Mouse (Mus musculus) cerebellum, adult 9-11 months (tissue): ENCODE results near the gene Pla2g2f.
A peak's percentile ranks its signal among the peaks of the same experiment; 100 is the strongest.

ENCODE experiments used
- DNase-seq: peaks from one replicate; pipeline ENCODE4 v3.0.0; 2022

Pla2g2f gene

GRCm38 (mm10) chr4:138755983-138756382 lies 1.4 kb downstream of the Pla2g2f start:
- no peak for DNase-seq

- DNase-seq, result no peak
These were observed 2.0 kb downstream of the Pla2g2f start for GRCm38 (mm10) chr4:138755439-138755838.

GRCm38 (mm10) chr4:138754432-138754831 lies 3.0 kb downstream of the Pla2g2f start:
- DNase-seq, result no peak

- no peak for DNase-seq
These were observed 3.8 kb downstream of the Pla2g2f start for GRCm38 (mm10) chr4:138753608-138754007.

- DNase-seq, result no peak
These were observed 4.8 kb downstream of the Pla2g2f start for GRCm38 (mm10) chr4:138752603-138753002.

GRCm38 (mm10) chr4:138748369-138749072 lies 8.9 kb downstream of the Pla2g2f start:
- peak; percentile 50 for DNase-seq

- DNase-seq, result no peak
These were observed 9.6 kb downstream of the Pla2g2f start for GRCm38 (mm10) chr4:138747851-138748250.

- no peak for DNase-seq
These were observed 10.6 kb downstream of the Pla2g2f start for GRCm38 (mm10) chr4:138746866-138747265.

- DNase-seq, result no peak
These were observed 11.5 kb downstream of the Pla2g2f start for GRCm38 (mm10) chr4:138745884-138746283.

- DNase-seq, result peak; percentile 50
These were observed 18.1 kb downstream of the Pla2g2f start for GRCm38 (mm10) chr4:138739136-138739851.

- no peak for DNase-seq
These were observed 20.4 kb downstream of the Pla2g2f start, which contains the start of gene Ubxn10 for GRCm38 (mm10) chr4:138737031-138737430. Gene Ubxn10, minus strand, starts transcription at chr4:138737167.

GRCm38 (mm10) chr4:138734863-138735262 lies 22.6 kb downstream of the Pla2g2f start:
- DNase-seq, result no peak

GRCm38 (mm10) chr4:138734105-138734504 lies 23.3 kb downstream of the Pla2g2f start:
- DNase-seq, result no peak

- DNase-seq, result no peak
These were observed 28.3 kb downstream of the Pla2g2f start for GRCm38 (mm10) chr4:138729018-138729703.

GRCm38 (mm10) chr4:138725751-138726150 lies 31.7 kb downstream of the Pla2g2f start:
- no peak for DNase-seq

GRCm38 (mm10) chr4:138725127-138725461 lies 32.3 kb downstream of the Pla2g2f start:
- peak; percentile 49 for DNase-seq

- DNase-seq, result no peak
These were observed 32.9 kb downstream of the Pla2g2f start, which contains the start of gene Pla2g2c for GRCm38 (mm10) chr4:138724354-138725126. Gene Pla2g2c, plus strand, starts transcription at chr4:138724792.

- DNase-seq, result no peak
These were observed 33.7 kb downstream of the Pla2g2f start for GRCm38 (mm10) chr4:138723493-138724281.

- DNase-seq, result no peak
These were observed 38.2 kb downstream of the Pla2g2f start for GRCm38 (mm10) chr4:138719264-138719596.

- DNase-seq, result no peak
These were observed 38.7 kb downstream of the Pla2g2f start for GRCm38 (mm10) chr4:138718586-138719263.

GRCm38 (mm10) chr4:138716697-138717096 lies 40.7 kb downstream of the Pla2g2f start:
- DNase-seq, result peak; percentile 42

- no peak for DNase-seq
These were observed 43.2 kb downstream of the Pla2g2f start for GRCm38 (mm10) chr4:138714186-138714585.
